Mouse (Mus musculus): Measurements from ENCODE around the gene Prpf6.

Gene Prpf6

GRCm38 (mm10) chr2:181591528-181592085, at the start of gene Prpf6:
TSS of gene Prpf6 (plus strand) at chr2:181591868.
- DNase-seq (ENCODE audit: low read depth, low spot score): no peak

- DNase-seq (ENCODE audit: low read depth, low spot score): no peak
These were observed 45.5 kb upstream of the Prpf6 start for GRCm38 (mm10) chr2:181546142-181546541.

- DNase-seq (ENCODE audit: low read depth, low spot score): no peak
These were observed 43.4 kb upstream of the Prpf6 start for GRCm38 (mm10) chr2:181548227-181548626.

GRCm38 (mm10) chr2:181548682-181549081, 43.0 kb upstream of the Prpf6 start:
- no peak for DNase-seq (ENCODE audit: low read depth, low spot score)

GRCm38 (mm10) chr2:181550233-181550632, 41.4 kb upstream of the Prpf6 start:
- no peak for DNase-seq (ENCODE audit: low read depth, low spot score)

GRCm38 (mm10) chr2:181553772-181554171, 37.9 kb upstream of the Prpf6 start:
- no peak for DNase-seq (ENCODE audit: low read depth, low spot score)

GRCm38 (mm10) chr2:181567338-181567737, 24.3 kb upstream of the Prpf6 start:
- no peak for DNase-seq (ENCODE audit: low read depth, low spot score)

GRCm38 (mm10) chr2:181568272-181569008, 23.2 kb upstream of the Prpf6 start:
- DNase-seq (ENCODE audit: low read depth, low spot score): no peak

- no peak for DNase-seq (ENCODE audit: low read depth, low spot score)
These were observed 21.8 kb upstream of the Prpf6 start for GRCm38 (mm10) chr2:181569856-181570255.

- DNase-seq (ENCODE audit: low read depth, low spot score): no peak
These were observed 21.3 kb upstream of the Prpf6 start for GRCm38 (mm10) chr2:181570375-181570774.

GRCm38 (mm10) chr2:181570921-181571595, 20.6 kb upstream of the Prpf6 start:
- DNase-seq (ENCODE audit: low read depth, low spot score): no peak

- DNase-seq (ENCODE audit: low read depth, low spot score): no peak
These were observed 19.6 kb upstream of the Prpf6 start for GRCm38 (mm10) chr2:181571941-181572670.

GRCm38 (mm10) chr2:181572921-181573920, 18.4 kb upstream of the Prpf6 start:
- DNase-seq (ENCODE audit: low read depth, low spot score): no peak

- DNase-seq (ENCODE audit: low read depth, low spot score): no peak
These were observed 17.7 kb upstream of the Prpf6 start for GRCm38 (mm10) chr2:181573961-181574360.

- DNase-seq (ENCODE audit: low read depth, low spot score): no peak
These were observed 16.6 kb upstream of the Prpf6 start for GRCm38 (mm10) chr2:181574921-181575545.

GRCm38 (mm10) chr2:181576613-181577012, 15.1 kb upstream of the Prpf6 start:
- DNase-seq (ENCODE audit: low read depth, low spot score): no peak

GRCm38 (mm10) chr2:181577126-181577525, 14.5 kb upstream of the Prpf6 start:
- DNase-seq (ENCODE audit: low read depth, low spot score): no peak

- DNase-seq (ENCODE audit: low read depth, low spot score): no peak
These were observed 13.6 kb upstream of the Prpf6 start for GRCm38 (mm10) chr2:181577981-181578581.

- no peak for DNase-seq (ENCODE audit: low read depth, low spot score)
These were observed 12.7 kb upstream of the Prpf6 start for GRCm38 (mm10) chr2:181578790-181579618.

Data from brain, embryonic 18.5 days (tissue).